Mouse (Mus musculus): ENCODE measurements around the gene Ssh1. TPM values are rescaled to one million over a fixed set of nuclear protein-coding genes. Genes with fewer than 3 reads are reported as not detected.

The Ssh1 gene
- polyA plus RNA-seq, 1 experiment from 2014 or later: 25.7 TPM

- no peaks in the 10 kb centered on the region for H3K9me3 ChIP-seq (ENCODE audit: control insufficient read depth, low read length)
- no peak overlapping the region for H3K4me2 ChIP-seq (ENCODE audit: low read depth, low read length, severe bottlenecking)
- H3K4me3 ChIP-seq (ENCODE audit: low read depth, low read length): no peak overlapping the region
- no peaks in the 10 kb centered on the region; the same call in 1 of the 2 replicates for H3K36me3 ChIP-seq (ENCODE audit: control insufficient read depth, insufficient read depth, low read length)
- H3K9ac ChIP-seq (ENCODE audit: low read length): no peak overlapping the region
- no peak for DNase-seq (ENCODE audit: low spot score)
- no peak overlapping the region for H3K27ac ChIP-seq (ENCODE audit: low read depth, low read length)
- WGBS: 68% methylated on average over 9 of the region's 9 CpGs
- H3K4me1 ChIP-seq (replicated peaks; ENCODE audit: control insufficient read depth, insufficient read depth, low read length): no peaks in the 10 kb centered on the region; the same call in 1 of the 2 replicates
- H3K27me3 ChIP-seq (ENCODE audit: control insufficient read depth, insufficient read depth, low read length): no peaks in the 10 kb centered on the region
- ATAC-seq (replicated peaks; ENCODE audit: low FRiP score): no peak
Observed at GRCm38 (mm10) chr5:113986182-113986961, 7.3 kb downstream of the Ssh1 start.

GRCm38 (mm10) chr5:113985737-113986136, 8.0 kb downstream of the Ssh1 start:
- no peaks in the 10 kb centered on the region; the same call in 1 of the 2 replicates for H3K4me1 ChIP-seq (replicated peaks; ENCODE audit: control insufficient read depth, insufficient read depth, low read length)

GRCm38 (mm10) chr5:113984025-113984740, 9.5 kb downstream of the Ssh1 start:
- Histone ChIP-seq H3K36me3 (ENCODE audit: control insufficient read depth, insufficient read depth, low read length) (no peaks in the 10 kb centered on the region; the same call in 1 of the 2 replicates), H3K9me3 (ENCODE audit: control insufficient read depth, low read length) (no peaks in the 10 kb centered on the region), H3K4me1 (replicated peaks; ENCODE audit: control insufficient read depth, insufficient read depth, low read length) (no peaks in the 10 kb centered on the region; the same call in 1 of the 2 replicates), H3K4me3 (ENCODE audit: low read depth, low read length) (no peak overlapping the region), H3K4me2 (ENCODE audit: low read depth, low read length, severe bottlenecking) (no peak overlapping the region), H3K27me3 (ENCODE audit: control insufficient read depth, insufficient read depth, low read length) (no peaks in the 10 kb centered on the region), H3K27ac (ENCODE audit: low read depth, low read length) (no peak overlapping the region), H3K9ac (ENCODE audit: low read length) (no peak overlapping the region)
- DNase-seq (ENCODE audit: low spot score): no peak
- ATAC-seq (replicated peaks; ENCODE audit: low FRiP score): no peak
- 92% methylated on average over 13 of the region's 13 CpGs for whole genome bisulfite sequencing

More at GRCm38 (mm10) chr5:113985737-113986136, 8.0 kb downstream of the Ssh1 start:
- Histone ChIP-seq H3K4me3 (ENCODE audit: low read depth, low read length) (no peak overlapping the region), H3K4me2 (ENCODE audit: low read depth, low read length, severe bottlenecking) (no peak overlapping the region), H3K9me3 (ENCODE audit: control insufficient read depth, low read length) (no peaks in the 10 kb centered on the region), H3K36me3 (ENCODE audit: control insufficient read depth, insufficient read depth, low read length) (no peaks in the 10 kb centered on the region; the same call in 1 of the 2 replicates), H3K27ac (ENCODE audit: low read depth, low read length) (no peak overlapping the region), H3K27me3 (ENCODE audit: control insufficient read depth, insufficient read depth, low read length) (no peaks in the 10 kb centered on the region), H3K9ac (ENCODE audit: low read length) (no peak overlapping the region)
- DNase-seq (ENCODE audit: low spot score): no peak
- WGBS: 86% methylated on average over 2 of the region's 2 CpGs
- no peak for ATAC-seq (replicated peaks; ENCODE audit: low FRiP score)

DNA sequence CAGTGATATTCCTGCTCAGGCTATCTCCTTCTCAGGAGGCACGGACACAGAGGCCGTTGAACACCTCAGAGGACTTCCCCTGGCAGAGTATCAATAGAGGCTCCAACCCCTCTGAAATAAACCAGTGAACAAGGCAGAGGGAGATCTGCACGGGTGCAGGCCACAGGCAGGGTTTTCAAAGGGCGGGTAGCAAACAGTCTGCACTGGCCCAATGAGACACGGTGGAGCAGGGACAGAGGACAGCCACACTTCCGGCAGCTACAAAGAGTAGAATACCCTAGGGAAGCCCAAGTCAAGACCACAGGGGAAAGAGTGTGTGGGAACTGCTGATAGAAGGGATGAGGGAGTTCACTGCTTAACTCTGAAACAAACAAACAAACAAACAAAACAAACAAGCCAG, 10.2 kb downstream of the Ssh1 start:
- no peaks in the 10 kb centered on the region; the same call in 1 of the 2 replicates for H3K36me3 ChIP-seq (ENCODE audit: control insufficient read depth, insufficient read depth, low read length)
- H3K27ac ChIP-seq (ENCODE audit: low read depth, low read length): no peak overlapping the region
- ATAC-seq (replicated peaks; ENCODE audit: low FRiP score) (no peak), DNase-seq (ENCODE audit: low spot score) (no peak)
- no peak overlapping the region for H3K9ac ChIP-seq (ENCODE audit: low read length)
- no peaks in the 10 kb centered on the region for H3K27me3 ChIP-seq (ENCODE audit: control insufficient read depth, insufficient read depth, low read length)
- H3K4me3 ChIP-seq (ENCODE audit: low read depth, low read length): no peak overlapping the region
- 74% methylated on average over 6 of the region's 6 CpGs for WGBS
- H3K4me1 ChIP-seq (replicated peaks; ENCODE audit: control insufficient read depth, insufficient read depth, low read length): no peaks in the 10 kb centered on the region; the same call in 1 of the 2 replicates
- H3K4me2 ChIP-seq (ENCODE audit: low read depth, low read length, severe bottlenecking): no peak overlapping the region
- H3K9me3 ChIP-seq (ENCODE audit: control insufficient read depth, low read length): no peaks in the 10 kb centered on the region

GRCm38 (mm10) chr5:113981843-113982242, 11.9 kb downstream of the Ssh1 start:
- H3K27ac ChIP-seq (ENCODE audit: low read depth, low read length): no peak overlapping the region
- H3K4me3 ChIP-seq (ENCODE audit: low read depth, low read length): no peak overlapping the region
- 84% methylated on average over 8 of the region's 8 CpGs for WGBS
- no peak overlapping the region for H3K4me2 ChIP-seq (ENCODE audit: low read depth, low read length, severe bottlenecking)
- H3K27me3 ChIP-seq (ENCODE audit: control insufficient read depth, insufficient read depth, low read length): no peaks in the 10 kb centered on the region
- ATAC-seq (replicated peaks; ENCODE audit: low FRiP score) (no peak), DNase-seq (ENCODE audit: low spot score) (no peak)
- no peaks in the 10 kb centered on the region for H3K9me3 ChIP-seq (ENCODE audit: control insufficient read depth, low read length)
- no peaks in the 10 kb centered on the region; the same call in 1 of the 2 replicates for H3K36me3 ChIP-seq (ENCODE audit: control insufficient read depth, insufficient read depth, low read length)
- no peak overlapping the region for H3K9ac ChIP-seq (ENCODE audit: low read length)
- no peaks in the 10 kb centered on the region; the same call in 1 of the 2 replicates for H3K4me1 ChIP-seq (replicated peaks; ENCODE audit: control insufficient read depth, insufficient read depth, low read length)

DNA sequence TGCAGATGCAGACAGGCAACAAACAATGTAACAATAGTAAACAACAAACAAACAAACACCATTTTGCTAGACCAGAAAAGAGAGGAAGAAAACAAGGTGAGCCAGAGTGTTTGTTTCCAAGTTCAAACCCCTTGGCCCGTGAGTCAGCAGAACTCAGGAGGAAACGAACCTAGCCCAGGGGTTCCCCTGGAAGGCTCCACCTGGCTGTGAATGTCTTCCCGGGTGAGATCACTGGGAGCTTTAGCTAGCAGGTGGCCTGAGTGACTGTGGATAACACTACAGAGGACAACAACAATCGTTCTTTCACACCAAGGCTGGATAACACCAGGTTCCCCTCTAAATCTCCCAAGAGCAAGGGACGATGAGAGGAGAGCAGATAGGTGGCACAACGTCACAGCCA, 12.5 kb downstream of the Ssh1 start:
- no peaks in the 10 kb centered on the region for H3K9me3 ChIP-seq (ENCODE audit: control insufficient read depth, low read length)
- ATAC-seq (replicated peaks; ENCODE audit: low FRiP score) (no peak), DNase-seq (ENCODE audit: low spot score) (no peak)
- H3K9ac ChIP-seq (ENCODE audit: low read length): no peak overlapping the region
- no peaks in the 10 kb centered on the region; the same call in 1 of the 2 replicates for H3K36me3 ChIP-seq (ENCODE audit: control insufficient read depth, insufficient read depth, low read length)
- no peak overlapping the region for H3K4me2 ChIP-seq (ENCODE audit: low read depth, low read length, severe bottlenecking)
- no peak overlapping the region for H3K27ac ChIP-seq (ENCODE audit: low read depth, low read length)
- no peaks in the 10 kb centered on the region for H3K4me1 ChIP-seq (replicated peaks; ENCODE audit: control insufficient read depth, insufficient read depth, low read length)
- no peak overlapping the region for H3K4me3 ChIP-seq (ENCODE audit: low read depth, low read length)
- 85% methylated on average over 6 of the region's 6 CpGs for WGBS
- no peaks in the 10 kb centered on the region for H3K27me3 ChIP-seq (ENCODE audit: control insufficient read depth, insufficient read depth, low read length)

GRCm38 (mm10) chr5:113980511-113980910, 13.2 kb downstream of the Ssh1 start:
- Histone ChIP-seq H3K27me3 (ENCODE audit: control insufficient read depth, insufficient read depth, low read length) (no peaks in the 10 kb centered on the region), H3K36me3 (ENCODE audit: control insufficient read depth, insufficient read depth, low read length) (no peaks in the 10 kb centered on the region; the same call in 1 of the 2 replicates), H3K27ac (ENCODE audit: low read depth, low read length) (no peak overlapping the region)

DNA sequence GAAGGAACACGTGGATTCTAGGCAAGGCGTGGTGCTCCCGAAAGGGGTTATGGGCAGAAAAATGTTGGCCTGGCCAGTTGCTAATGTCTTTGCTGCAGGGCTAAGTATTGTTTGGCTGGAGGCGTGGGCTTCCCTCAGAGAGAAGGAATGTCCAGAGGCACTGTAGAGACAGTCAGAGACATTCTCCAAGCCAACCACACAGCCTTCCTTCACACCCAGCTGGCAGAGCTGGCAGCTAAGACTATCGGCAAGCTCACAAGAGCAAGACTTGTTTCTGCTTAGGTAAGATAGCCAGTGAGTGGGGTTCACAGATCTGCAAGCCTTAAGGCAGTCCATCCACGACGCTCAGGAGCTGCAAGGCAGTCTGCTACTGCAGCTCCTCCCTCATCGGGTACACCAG, 16.4 kb downstream of the Ssh1 start:
- ATAC-seq (replicated peaks; ENCODE audit: low FRiP score): no peak
- no peak for DNase-seq (ENCODE audit: low spot score)
- Histone ChIP-seq H3K9me3 (ENCODE audit: control insufficient read depth, low read length) (no peaks in the 10 kb centered on the region), H3K9ac (ENCODE audit: low read length) (no peak overlapping the region), H3K4me3 (ENCODE audit: low read depth, low read length) (no peak overlapping the region), H3K4me1 (replicated peaks; ENCODE audit: control insufficient read depth, insufficient read depth, low read length) (peaks cover 14% of the 10 kb centered on the region; the same call in 1 of the 2 replicates), H3K27me3 (ENCODE audit: control insufficient read depth, insufficient read depth, low read length) (no peaks in the 10 kb centered on the region), H3K4me2 (ENCODE audit: low read depth, low read length, severe bottlenecking) (no peak overlapping the region), H3K27ac (ENCODE audit: low read depth, low read length) (no peak overlapping the region), H3K36me3 (ENCODE audit: control insufficient read depth, insufficient read depth, low read length) (no peaks in the 10 kb centered on the region; the same call in 1 of the 2 replicates)
- WGBS: 79% methylated on average over 8 of the region's 8 CpGs

More at GRCm38 (mm10) chr5:113980511-113980910, 13.2 kb downstream of the Ssh1 start:
- H3K9ac ChIP-seq (ENCODE audit: low read length): no peak overlapping the region
- no peak overlapping the region for H3K4me3 ChIP-seq (ENCODE audit: low read depth, low read length)
- H3K4me1 ChIP-seq (replicated peaks; ENCODE audit: control insufficient read depth, insufficient read depth, low read length): 0 out of 2 replicates have a peak, but pooled peaks cover 3% of the 10 kb centered on the region
- 80% methylated on average over 1 of the region's 1 CpGs for WGBS
- no peak overlapping the region for H3K4me2 ChIP-seq (ENCODE audit: low read depth, low read length, severe bottlenecking)
- H3K9me3 ChIP-seq (ENCODE audit: control insufficient read depth, low read length): no peaks in the 10 kb centered on the region
- ATAC-seq (replicated peaks; ENCODE audit: low FRiP score) (no peak), DNase-seq (ENCODE audit: low spot score) (no peak)

Measured in forebrain, embryonic 11.5 days (tissue).